Mouse (Mus musculus) ES-E14 (cell line): ENCODE measurements around the gene Rad54l.

ENCODE experiments used
- CHD2 ChIP-seq: IDR thresholded peaks from 2 replicates; pipeline ENCODE4 v1.6.1; 2014; ENCODE audit warnings: mild to moderate bottlenecking, low read depth, low read length, inconsistent platforms
- HCFC1 ChIP-seq: IDR thresholded peaks from 2 replicates; pipeline ENCODE4 v1.6.1; 2012; ENCODE audit warnings: low read length, inconsistent platforms, borderline replicate concordance; ENCODE audit not compliant: insufficient read depth
- MAFK ChIP-seq: IDR thresholded peaks from 2 replicates; pipeline ENCODE4 v1.6.1; 2014; ENCODE audit warnings: mild to moderate bottlenecking, low read depth, low read length, inconsistent platforms; ENCODE audit not compliant: insufficient read depth
- ZC3H11A ChIP-seq: IDR thresholded peaks from 2 replicates; pipeline ENCODE4 v1.6.1; 2012; ENCODE audit warnings: low read depth, mild to moderate bottlenecking, inconsistent platforms, low read length, borderline replicate concordance
- ZNF384 ChIP-seq: IDR thresholded peaks from 2 replicates; pipeline ENCODE4 v1.6.1; 2012; ENCODE audit warnings: low read depth, low read length, inconsistent platforms

GRCm38 (mm10) chr4:116142269-116142668, 18.8 kb upstream of the Rad54l start:
- no peak for TF ChIP-seq CHD2
- no peak for TF ChIP-seq ZNF384
- no peak for TF ChIP-seq ZC3H11A
- no peak for TF ChIP-seq HCFC1
- TF ChIP-seq MAFK: no peak
